Comparison of ENCODE assay signal across 7 mouse cellular contexts in the genomic region with DNA sequence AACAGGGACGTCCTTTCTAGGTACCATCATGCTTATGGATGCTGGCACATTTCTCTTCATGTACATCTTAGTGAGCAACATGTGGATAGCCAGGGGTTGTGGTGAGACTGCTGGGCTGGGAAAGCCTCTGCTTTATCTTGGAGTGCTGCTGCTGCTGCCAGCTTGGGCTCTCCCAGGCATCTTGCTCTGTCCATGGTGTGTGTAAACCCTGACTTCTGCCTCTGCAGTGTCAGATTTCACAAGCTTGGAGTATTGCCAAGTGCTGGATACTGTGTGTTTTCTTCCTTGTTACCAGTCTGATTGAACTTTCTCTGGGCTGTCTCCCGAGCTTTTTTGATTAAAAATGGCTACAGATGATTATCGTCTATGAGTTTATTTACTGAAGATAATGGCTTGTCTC. TPM values are rescaled to one million over a fixed set of nuclear protein-coding genes. Genes with fewer than 3 reads are reported as not detected.
A peak's percentile ranks its signal among the peaks of the same experiment; 100 is the strongest.
DNase-seq lines count a peak whose midpoint lies in the region; ATAC-seq and TF ChIP-seq lines count a peak whose summit lies in the region.

No protein-coding gene starts in this region.

- no peak overlapping the region for H3K4me2 ChIP-seq in heart, postnatal 0 days (ENCODE audit: low read depth, low read length)
- no peak overlapping the region for H3K4me2 ChIP-seq in liver, embryonic 14.5 days (ENCODE audit: low read depth)
- no peak overlapping the region for H3K4me2 ChIP-seq in forebrain, embryonic 11.5 days (ENCODE audit: low read depth, low read length, severe bottlenecking)

- TF ChIP-seq CTCF in heart, postnatal 0 days (IDR thresholded peaks at IDR 0.05; ENCODE audit: low read depth), result no peak
- no peak for TF ChIP-seq CTCF in liver, embryonic 14.5 days (IDR thresholded peaks at IDR 0.05; ENCODE audit: low read depth)

- no peaks in the 10 kb centered on the region for H3K36me3 ChIP-seq in heart, postnatal 0 days (replicated peaks; ENCODE audit: control insufficient read depth, insufficient read depth, low read length)
- no peaks in the 10 kb centered on the region for H3K36me3 ChIP-seq in liver, embryonic 14.5 days (replicated peaks; ENCODE audit: control insufficient read depth, insufficient read depth, low read depth)
- H3K36me3 ChIP-seq in forebrain, embryonic 11.5 days (ENCODE audit: control insufficient read depth, insufficient read depth, low read length), result no peaks in the 10 kb centered on the region

- peak; percentile 80 for DNase-seq in 3T3-L1 (ENCODE audit: low read depth, low spot score)
- DNase-seq in Muller cell, postnatal 12 days (ENCODE audit: inconsistent ontology term), result peak; percentile 29
- DNase-seq in heart, postnatal 0 days (ENCODE audit: low spot score), result peak; percentile 65
- peak; percentile 15 to 19 (median 17) for DNase-seq in liver, embryonic 14.5 days (ENCODE audit: low read depth in 3 of 3, low spot score in 3 of 3)
- no peak for DNase-seq in left cerebral cortex, postnatal 36 days (ENCODE audit: low spot score in 2 of 2)
- no peak for DNase-seq in forebrain, embryonic 11.5 days (ENCODE audit: low spot score)

- no peak overlapping the region for H3K4me3 ChIP-seq in heart, postnatal 0 days (ENCODE audit: low read depth, low read length)
- no peak overlapping the region for H3K4me3 ChIP-seq in liver, embryonic 14.5 days (ENCODE audit: insufficient read depth in 1 of 2, low read depth in 2 of 2, low read length in 2 of 2)
- H3K4me3 ChIP-seq in forebrain, embryonic 11.5 days (ENCODE audit: low read depth, low read length), result no peak overlapping the region

- H3K27me3 ChIP-seq in heart, postnatal 0 days (ENCODE audit: control insufficient read depth, insufficient read depth, low read length), result no peaks in the 10 kb centered on the region
- H3K27me3 ChIP-seq in liver, embryonic 14.5 days (ENCODE audit: control insufficient read depth, insufficient read depth, low read length), result no peaks in the 10 kb centered on the region
- H3K27me3 ChIP-seq in forebrain, embryonic 11.5 days (ENCODE audit: control insufficient read depth, insufficient read depth, low read length), result no peaks in the 10 kb centered on the region

- ATAC-seq in heart, postnatal 0 days (ENCODE audit: insufficient read depth, low read depth), result no peak
- ATAC-seq in liver, embryonic 14.5 days (ENCODE audit: insufficient read depth), result no peak
- ATAC-seq in monocyte, adult 5-6 weeks (replicated peaks; ENCODE audit: insufficient number of reproducible peaks, low FRiP score, low TSS enrichment, poor library complexity, severe bottlenecking), result no peak
- ATAC-seq in forebrain, embryonic 11.5 days (replicated peaks; ENCODE audit: low FRiP score), result no peak

- 23% methylated on average over 3 of the region's 3 CpGs for WGBS in heart, postnatal 0 days
- WGBS in liver, embryonic 14.5 days (ENCODE audit: insufficient replicate concordance), result 51% methylated on average over 3 of the region's 3 CpGs
- 69% methylated on average over 3 of the region's 3 CpGs for WGBS in forebrain, embryonic 11.5 days

- H3K9ac ChIP-seq in heart, postnatal 0 days (replicated peaks; ENCODE audit: low read depth, low read length), result no peak overlapping the region
- no peak overlapping the region for H3K9ac ChIP-seq in liver, embryonic 14.5 days (replicated peaks)
- H3K9ac ChIP-seq in forebrain, embryonic 11.5 days (ENCODE audit: low read length), result no peak overlapping the region

- H3K9me3 ChIP-seq in heart, postnatal 0 days (replicated peaks; ENCODE audit: control insufficient read depth, low read length), result no peaks in the 10 kb centered on the region
- no peaks in the 10 kb centered on the region for H3K9me3 ChIP-seq in liver, embryonic 14.5 days (ENCODE audit: control insufficient read depth, low read length)
- H3K9me3 ChIP-seq in forebrain, embryonic 11.5 days (ENCODE audit: control insufficient read depth, low read length), result no peaks in the 10 kb centered on the region

- intact Hi-C loops in left cerebral cortex, postnatal 36 days (cut with DNase I), result loop anchor here (10.0 kb wide), 1 partner anchor 378 kb away; no protein-coding TSS in a partner anchor

- H3K4me1 ChIP-seq in heart, postnatal 0 days (ENCODE audit: control insufficient read depth, insufficient read depth), result no peaks in the 10 kb centered on the region
- H3K4me1 ChIP-seq in liver, embryonic 14.5 days (replicated peaks; ENCODE audit: control insufficient read depth in 2 of 2, insufficient read depth in 2 of 2, low read length in 1 of 2), result peaks cover 0 to 7% of the 10 kb centered on the region in 2 experiments; a peak in 1 of 4 replicates
- H3K4me1 ChIP-seq in forebrain, embryonic 11.5 days (replicated peaks; ENCODE audit: control insufficient read depth, insufficient read depth, low read length), result no peaks in the 10 kb centered on the region

- H3K27ac ChIP-seq in heart, postnatal 0 days (ENCODE audit: low read depth), result no peak overlapping the region
- no peak overlapping the region for H3K27ac ChIP-seq in liver, embryonic 14.5 days
- no peak overlapping the region for H3K27ac ChIP-seq in forebrain, embryonic 11.5 days (ENCODE audit: low read depth, low read length)

- no peak for TF ChIP-seq EP300 in heart, postnatal 0 days (IDR thresholded peaks at IDR 0.05; ENCODE audit: low read depth)
- TF ChIP-seq EP300 in liver, embryonic 14.5 days (IDR thresholded peaks at IDR 0.05; ENCODE audit: low read depth), result no peak

RNA-seq across cellular contexts. Expression of gene Gm11985, which starts 45.6 kb away (rescaled TPM):
- total RNA-seq in heart, postnatal 0 days (2014; rRNA removed; ENCODE audit: low replicate concordance), result not detected in 2 replicates
- polyA plus RNA-seq in heart, postnatal 0 days (2015; fragmentation: Nextera tagmentation; extraction: Ambion mirVana), result not detected in 2 replicates
- polyA plus RNA-seq in liver, embryonic 14.5 days (2012; rRNA removed), result not detected in 2 replicates
- polyA plus RNA-seq in liver, embryonic 14.5 days (2014; fragmentation: Nextera tagmentation; extraction: Ambion mirVana), result not detected in 2 replicates
- total RNA-seq in left cerebral cortex, postnatal 36 days (2021), result not detected
- not detected in 3 replicates for total RNA-seq in monocyte, adult 5-6 weeks (2017)
- polyA plus RNA-seq in forebrain, embryonic 11.5 days (2014; fragmentation: Nextera tagmentation; extraction: Ambion mirVana), result not detected in 2 replicates

RNA-seq across cellular contexts. Expression of gene Igfbp1, which starts 54.9 kb away (rescaled TPM):
- total RNA-seq in heart, postnatal 0 days (2014; rRNA removed; ENCODE audit: low replicate concordance), result 2.7 and 10.6 TPM in 2 replicates
- not detected in 2 replicates for polyA plus RNA-seq in heart, postnatal 0 days (2015; fragmentation: Nextera tagmentation; extraction: Ambion mirVana)
- polyA plus RNA-seq in liver, embryonic 14.5 days (2012; rRNA removed), result 48.0 and 51.7 TPM in 2 replicates
- polyA plus RNA-seq in liver, embryonic 14.5 days (2014; fragmentation: Nextera tagmentation; extraction: Ambion mirVana), result 56.3 and 62.0 TPM in 2 replicates
- total RNA-seq in left cerebral cortex, postnatal 36 days (2021), result not detected
- total RNA-seq in monocyte, adult 5-6 weeks (2017), result not detected in 3 replicates
- 0.16 and 0.17 TPM in 2 replicates for polyA plus RNA-seq in forebrain, embryonic 11.5 days (2014; fragmentation: Nextera tagmentation; extraction: Ambion mirVana)

Comparison
In these comparisons a context has a peak if more than half of its experiments do, and no peak if none do; other contexts are left out.
1. DNase-seq: peak in 3T3-L1 (single experiment), Muller cell, postnatal 12 days (single experiment), heart, postnatal 0 days (single experiment) and liver, embryonic 14.5 days (3 of 3); none in left cerebral cortex, postnatal 36 days (0 of 2) and forebrain, embryonic 11.5 days (single experiment).